Mouse (Mus musculus) limb, embryonic 10.5 days (tissue): ENCODE data around the gene Hps4. TPM values are rescaled to one million over a fixed set of nuclear protein-coding genes. Genes with fewer than 3 reads are reported as not detected.
"Not testable (repeated sequence)": the region's sequence is repeated elsewhere in the genome, so short reads cannot be mapped to it uniquely, and the experiment has no call there.

Source experiments
- DNase-seq: peaks from one replicate; pipeline ENCODE4 v3.0.0-alpha.2; 2017; ENCODE audit warnings: low spot score
- H3K27ac ChIP-seq: fragments of 300-500 bp; sonication (generic); 2 replicates; pipeline ENCODE4 v1.5.1; 2016; ENCODE audit warnings: mild to moderate bottlenecking
- H3K27me3 ChIP-seq: fragments of 300-500 bp; sonication (generic); 2 replicates; pipeline ENCODE4 v1.6.1; 2016; ENCODE audit warnings: low read depth, mild to moderate bottlenecking; ENCODE audit not compliant: poor library complexity, severe bottlenecking
- H3K36me3 ChIP-seq: fragments of 300-500 bp; sonication (generic); 2 replicates; pipeline ENCODE4 v1.6.1; 2016; ENCODE audit warnings: mild to moderate bottlenecking, moderate library complexity
- H3K4me1 ChIP-seq: fragments of 300-500 bp; sonication (generic); 2 replicates; pipeline ENCODE4 v1.6.1; 2016
- H3K4me3 ChIP-seq: fragments of 300-500 bp; sonication (generic); 2 replicates; pipeline ENCODE4 v1.5.1; 2016; ENCODE audit warnings: mild to moderate bottlenecking, moderate library complexity
- H3K9me3 ChIP-seq: fragments of 300-500 bp; sonication (generic); replicated peaks from 2 replicates; pipeline ENCODE4 v1.6.1; 2016; ENCODE audit warnings: mild to moderate bottlenecking
- WGBS: fragments of 180-500 bp; shearing (Covaris S2); methylation state at CpG from one replicate; pipeline ENCODE4 v1.1.7; 2016; 5-methylcytosine and 5-hydroxymethylcytosine counted together
- polyA plus RNA-seq: library from polyadenylated mRNA; unstranded; fragments of >200 nt; fragmentation: Nextera tagmentation; extraction: Ambion mirVana; gene quantifications from 2 replicates; pipeline ENCODE4 v1.2.1, GENCODE M21; 2016

Gene Hps4
- polyA plus RNA-seq, 1 experiment from 2014 or later: 39.1 TPM

- H3K9me3 ChIP-seq: no peaks in the 10 kb centered on the region
- no peak for DNase-seq
- H3K4me1 ChIP-seq: peaks cover 8% of the 10 kb centered on the region; the same call in 1 of the 2 replicates
- 91% methylated on average over 5 of the region's 5 CpGs for WGBS
- H3K4me3 ChIP-seq: no peak overlapping the region
- H3K27ac ChIP-seq: no peak overlapping the region
- peaks cover 21% of the 10 kb centered on the region for H3K36me3 ChIP-seq
- H3K27me3 ChIP-seq: no peaks in the 10 kb centered on the region
Measured at GRCm38 (mm10) chr5:112302310-112302709, 40.6 kb upstream of the Hps4 start.

DNA sequence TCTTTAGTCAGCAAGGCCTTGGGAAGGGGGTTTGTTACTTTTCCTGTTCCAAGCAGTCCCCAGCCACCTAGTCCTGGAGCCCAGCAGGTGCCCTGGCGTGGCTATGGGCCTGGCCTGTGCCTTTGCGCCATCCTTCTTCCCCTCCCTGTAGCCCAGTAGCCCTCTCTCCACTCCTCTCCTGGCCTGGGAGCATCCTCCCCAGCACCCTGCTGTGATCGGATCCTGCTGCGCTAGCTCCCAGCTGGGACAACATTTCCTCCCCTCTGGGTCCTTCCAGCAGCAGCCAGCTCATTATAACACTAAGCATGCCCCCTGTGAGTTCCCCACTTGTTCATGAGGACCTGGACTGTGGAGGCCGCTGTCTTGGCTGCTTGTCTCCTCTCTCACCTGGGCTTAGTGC lies 37.0 kb upstream of the Hps4 start:
- WGBS: 73% methylated on average over 5 of the region's 5 CpGs
- no peak for DNase-seq
- no peaks in the 10 kb centered on the region for H3K27me3 ChIP-seq
- no peak overlapping the region for H3K27ac ChIP-seq
- H3K9me3 ChIP-seq: no peaks in the 10 kb centered on the region
- H3K36me3 ChIP-seq: peaks cover 55% of the 10 kb centered on the region
- H3K4me3 ChIP-seq: no peak overlapping the region
- H3K4me1 ChIP-seq: peaks cover 4% of the 10 kb centered on the region; the same call in 1 of the 2 replicates

GRCm38 (mm10) chr5:112313222-112313885 lies 29.5 kb upstream of the Hps4 start:
- no peak for DNase-seq
- no peaks in the 10 kb centered on the region for H3K9me3 ChIP-seq
- no peak overlapping the region for H3K4me3 ChIP-seq
- peaks cover 81% of the 10 kb centered on the region for H3K36me3 ChIP-seq
- peaks cover 7% of the 10 kb centered on the region for H3K4me1 ChIP-seq
- H3K27ac ChIP-seq: no peak overlapping the region
- WGBS: 89% methylated on average over 11 of the region's 11 CpGs
- H3K27me3 ChIP-seq: no peaks in the 10 kb centered on the region

DNA sequence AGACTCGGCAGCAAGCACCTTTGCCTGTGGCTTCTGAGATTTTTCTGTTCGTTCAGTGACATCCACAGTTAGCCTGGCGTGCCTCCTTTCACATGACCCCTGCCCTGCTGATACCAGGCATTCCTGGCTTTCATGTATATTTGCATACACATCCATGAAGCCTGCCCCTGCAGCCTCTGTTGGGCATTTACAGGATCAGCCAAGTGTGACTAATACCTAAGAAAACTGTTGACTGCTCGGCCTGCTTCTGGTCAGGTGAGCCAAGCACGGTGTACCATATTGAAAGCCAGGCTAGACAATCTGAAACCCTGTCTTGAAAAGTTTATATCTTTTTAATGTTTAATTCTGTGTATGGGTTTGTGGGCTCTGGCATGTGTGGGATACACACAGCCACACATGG lies 26.4 kb upstream of the Hps4 start:
- H3K27ac ChIP-seq: no peak overlapping the region
- DNase-seq: no peak
- no peaks in the 10 kb centered on the region for H3K9me3 ChIP-seq
- H3K27me3 ChIP-seq: no peaks in the 10 kb centered on the region
- H3K36me3 ChIP-seq: peaks cover 50% of the 10 kb centered on the region
- H3K4me3 ChIP-seq: no peak overlapping the region
- peaks cover 7% of the 10 kb centered on the region for H3K4me1 ChIP-seq
- 86% methylated on average over 5 of the region's 5 CpGs for WGBS

GRCm38 (mm10) chr5:112317328-112317727 lies 25.6 kb upstream of the Hps4 start:
- H3K9me3 ChIP-seq: no peaks in the 10 kb centered on the region
- H3K36me3 ChIP-seq: peaks cover 41% of the 10 kb centered on the region
- no peaks in the 10 kb centered on the region for H3K27me3 ChIP-seq
- 62% methylated on average over 5 of the region's 5 CpGs for WGBS
- H3K27ac ChIP-seq: no peak overlapping the region
- no peak overlapping the region for H3K4me3 ChIP-seq
- no peak for DNase-seq
- peaks cover 7% of the 10 kb centered on the region for H3K4me1 ChIP-seq

- H3K4me3 ChIP-seq, H3K27me3 ChIP-seq, DNase-seq, H3K27ac ChIP-seq, H3K9me3 ChIP-seq, H3K4me1 ChIP-seq: not testable (repeated sequence)
- WGBS: 63% methylated on average over 2 of the region's 2 CpGs
- peaks cover 21% of the 10 kb centered on the region for H3K36me3 ChIP-seq
Measured at GRCm38 (mm10) chr5:112319343-112319742, 23.5 kb upstream of the Hps4 start.

DNA sequence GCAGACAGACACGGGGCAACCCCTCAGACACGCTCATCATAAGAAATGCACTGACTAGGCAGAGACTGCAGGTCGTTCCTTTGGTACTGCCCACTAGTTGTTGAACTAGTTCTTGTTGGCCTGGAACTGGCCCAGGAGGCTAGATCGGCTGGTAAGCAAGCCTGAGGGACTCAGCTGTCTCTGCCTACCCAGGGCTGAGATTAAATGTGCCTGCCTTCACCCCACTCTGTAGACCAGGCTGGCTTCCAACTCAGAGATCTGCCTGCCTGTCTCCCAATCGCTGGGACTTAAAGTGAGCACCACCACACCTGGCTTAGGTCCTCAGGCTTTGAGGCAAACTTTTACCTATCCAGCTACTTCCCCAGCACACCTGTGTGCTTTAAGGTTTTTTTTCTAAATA lies 22.5 kb upstream of the Hps4 start:
- no peak for DNase-seq
- Histone ChIP-seq H3K27ac (no peak overlapping the region), H3K36me3 (peaks cover 11% of the 10 kb centered on the region), H3K27me3 (no peaks in the 10 kb centered on the region), H3K4me3 (no peak overlapping the region), H3K4me1 (peaks cover 16% of the 10 kb centered on the region), H3K9me3 (no peaks in the 10 kb centered on the region)
- WGBS: 80% methylated on average over 5 of the region's 5 CpGs

DNA sequence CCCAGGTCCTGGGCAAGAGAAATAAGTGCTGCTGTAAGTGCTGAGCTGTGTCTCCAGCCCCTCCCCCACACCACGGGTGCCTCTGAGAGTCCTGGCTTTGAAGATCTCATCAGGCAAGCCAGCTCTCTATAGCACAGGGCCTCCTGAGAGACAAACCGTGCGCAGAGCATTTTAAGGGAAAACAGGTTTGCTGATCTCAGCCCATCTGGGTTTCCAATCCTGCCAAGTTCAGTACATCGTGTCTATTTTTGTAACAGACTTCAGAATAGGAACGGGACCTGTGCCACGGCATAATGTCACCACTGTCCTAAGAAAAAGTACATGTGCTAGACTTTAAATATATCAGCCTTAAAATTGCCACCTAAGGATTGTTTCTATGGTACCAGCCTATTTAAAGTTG lies 21.9 kb upstream of the Hps4 start:
- WGBS: 75% methylated on average over 6 of the region's 6 CpGs
- peaks cover 20% of the 10 kb centered on the region for H3K4me1 ChIP-seq
- no peak for DNase-seq

GRCm38 (mm10) chr5:112321376-112321775 lies 21.5 kb upstream of the Hps4 start:
- Histone ChIP-seq H3K27me3 (no peaks in the 10 kb centered on the region), H3K4me3 (no peak overlapping the region), H3K9me3 (no peaks in the 10 kb centered on the region), H3K27ac (no peak overlapping the region), H3K36me3 (peaks cover under 1% of the 10 kb centered on the region; the same call in 1 of the 2 replicates), H3K4me1 (peaks cover 20% of the 10 kb centered on the region)
- 85% methylated on average over 4 of the region's 4 CpGs for WGBS
- no peak for DNase-seq

More for the DNA sequence above, 21.9 kb upstream of the Hps4 start:
- no peaks in the 10 kb centered on the region for H3K27me3 ChIP-seq
- H3K36me3 ChIP-seq: peaks cover 5% of the 10 kb centered on the region; the same call in 1 of the 2 replicates
- no peak overlapping the region for H3K27ac ChIP-seq
- H3K9me3 ChIP-seq: no peaks in the 10 kb centered on the region
- H3K4me3 ChIP-seq: no peak overlapping the region

GRCm38 (mm10) chr5:112323246-112323645 lies 19.6 kb upstream of the Hps4 start:
- no peak overlapping the region for H3K27ac ChIP-seq
- peaks cover 8% of the 10 kb centered on the region for H3K36me3 ChIP-seq
- H3K4me1 ChIP-seq: peaks cover 22% of the 10 kb centered on the region
- no peak overlapping the region for H3K4me3 ChIP-seq
- no peak for DNase-seq
- no peaks in the 10 kb centered on the region for H3K27me3 ChIP-seq
- no peaks in the 10 kb centered on the region for H3K9me3 ChIP-seq
- 91% methylated on average over 6 of the region's 6 CpGs for WGBS

GRCm38 (mm10) chr5:112324637-112325545 lies 18.0 kb upstream of the Hps4 start:
- WGBS: 27% methylated on average over 24 of the region's 24 CpGs
- peaks cover 22% of the 10 kb centered on the region for H3K4me1 ChIP-seq
- peak overlapping the region; percentile 95 for H3K4me3 ChIP-seq
- no peaks in the 10 kb centered on the region for H3K9me3 ChIP-seq
- DNase-seq: no peak
- H3K27me3 ChIP-seq: no peaks in the 10 kb centered on the region
- H3K36me3 ChIP-seq: peaks cover 24% of the 10 kb centered on the region
- peak overlapping the region; percentile 81; the same call in 1 of the 2 replicates for H3K27ac ChIP-seq

DNA sequence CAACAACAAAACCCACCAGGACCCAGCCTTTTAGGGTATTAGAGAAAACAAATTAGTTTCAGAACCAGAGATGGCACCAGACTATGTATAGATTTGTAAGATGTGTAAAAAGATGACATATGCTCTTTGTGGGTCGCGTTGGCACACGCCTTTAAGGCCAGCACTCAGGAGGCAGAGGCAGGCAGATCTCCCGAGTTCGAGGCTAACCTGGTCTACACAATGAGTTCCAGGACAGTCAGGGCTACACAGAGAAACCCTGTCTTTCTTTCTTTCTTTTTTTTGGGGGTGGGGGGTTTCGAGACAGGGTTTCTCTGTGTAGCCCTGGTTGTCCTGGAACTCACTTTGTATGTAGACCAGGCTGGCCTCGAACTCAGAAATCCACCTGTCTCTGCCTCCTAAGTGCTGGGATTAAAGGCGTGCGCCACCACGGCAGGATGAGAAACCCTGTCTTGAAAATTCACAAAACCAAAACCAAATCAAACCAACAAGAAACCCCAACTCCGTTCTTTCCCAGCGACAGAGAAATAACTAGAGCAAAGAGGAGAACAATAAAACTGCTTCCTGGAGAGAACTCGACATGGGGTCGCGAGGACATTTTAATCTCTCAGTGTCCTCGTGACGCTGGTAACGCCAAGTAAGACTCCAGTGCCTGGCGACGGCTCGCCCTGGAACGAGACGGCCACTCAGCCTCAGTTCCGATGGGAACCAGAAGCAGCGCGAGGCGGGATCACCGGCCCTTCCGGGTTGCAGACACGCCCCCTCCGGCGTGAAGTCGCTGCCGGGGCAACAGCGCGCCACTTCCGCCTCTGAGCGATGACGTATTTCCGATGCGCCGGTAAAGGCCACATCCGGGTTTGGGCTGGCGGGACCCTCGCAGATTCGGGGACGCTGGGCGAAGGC lies 17.1 kb upstream of the Hps4 start, which contains the start of gene Tfip11:
TSS of gene Tfip11 (plus strand) at position 813 of the 900 bp plus-strand sequence.
- Histone ChIP-seq H3K36me3 (peaks cover 33% of the 10 kb centered on the region), H3K4me1 (peaks cover 22% of the 10 kb centered on the region), H3K27ac (peak within 1 kb of the TSS; percentile 81), H3K4me3 (peak within 1 kb of the TSS; percentile 95), H3K9me3 (no peaks in the 10 kb centered on the region), H3K27me3 (no peaks in the 10 kb centered on the region)
- 9% methylated on average over 48 of the region's 48 CpGs for WGBS
- peak; percentile 98 for DNase-seq
